Mouse (Mus musculus): ENCODE measurements around the gene Xpr1. TPM values are rescaled to one million over a fixed set of nuclear protein-coding genes. Genes with fewer than 3 reads are reported as not detected.

Xpr1 gene
- polyA plus RNA-seq, 1 experiment from 2014 or later, result 6.8 TPM

DNA sequence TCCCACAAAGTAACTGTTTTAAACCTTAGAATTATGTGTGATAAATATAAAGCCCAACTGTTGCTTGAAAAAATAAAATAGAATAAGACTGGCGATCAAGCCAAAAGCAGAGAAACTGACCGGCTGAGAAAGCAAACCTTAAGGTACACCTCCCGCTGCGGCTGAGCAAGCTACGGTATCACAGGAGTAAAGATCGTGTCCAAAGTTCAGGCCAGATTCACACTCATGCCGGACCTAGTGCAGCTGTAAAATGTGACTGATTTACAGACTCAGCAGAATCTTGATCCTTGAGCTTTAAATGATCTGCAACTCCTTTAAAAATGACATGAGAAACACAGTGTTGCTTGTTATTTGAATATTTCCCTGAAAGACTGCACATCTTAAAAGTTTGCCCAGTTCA lies 4.8 kb upstream of the Xpr1 start:
- Histone ChIP-seq H3K27me3 (replicated peaks; ENCODE audit: control insufficient read depth, insufficient read depth, low read length) (no peaks in the 10 kb centered on the region), H3K9ac (ENCODE audit: low read length) (no peak overlapping the region), H3K4me1 (replicated peaks; ENCODE audit: control insufficient read depth, insufficient read depth, low read length) (0 out of 2 replicates have a peak, but pooled peaks cover 7% of the 10 kb centered on the region), H3K9me3 (ENCODE audit: control insufficient read depth, low read length) (no peaks in the 10 kb centered on the region), H3K4me2 (ENCODE audit: low read length) (no peak overlapping the region), H3K27ac (ENCODE audit: low read depth) (no peak overlapping the region), H3K36me3 (ENCODE audit: control insufficient read depth, insufficient read depth, low read length) (no peaks in the 10 kb centered on the region), H3K4me3 (ENCODE audit: low read depth, low read length) (no peak overlapping the region)
- WGBS, result 65% methylated on average over 7 of the region's 7 CpGs
- no peak for ATAC-seq (replicated peaks; ENCODE audit: low FRiP score, low TSS enrichment, low read depth)
- no peak for DNase-seq (ENCODE audit: low spot score)

DNA sequence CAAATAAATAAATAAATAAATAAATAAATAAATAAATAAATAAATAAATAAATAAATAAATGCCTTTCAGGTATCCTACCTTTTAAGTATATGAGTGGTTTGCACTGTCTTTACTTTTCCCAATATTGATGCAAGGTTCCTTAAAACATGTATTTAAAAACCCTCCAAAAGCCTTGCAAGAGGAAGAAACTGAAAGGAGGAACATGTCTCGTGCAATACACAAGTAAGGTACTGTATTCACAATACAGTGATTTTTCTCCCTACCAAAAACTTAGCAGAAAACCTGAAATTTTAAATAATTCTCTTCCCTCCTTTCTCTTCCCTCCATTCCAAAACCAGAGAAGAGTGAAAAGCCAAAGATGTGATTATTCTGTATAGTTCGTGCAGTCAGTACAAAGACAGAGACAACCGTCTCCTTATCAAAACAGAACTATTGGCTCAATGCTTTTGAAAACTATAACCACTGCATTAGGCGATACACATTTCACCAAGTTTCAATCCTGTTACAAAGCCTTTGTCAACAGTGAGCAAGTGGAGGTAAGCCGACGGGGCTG lies 991 bp downstream of the Xpr1 start:
- Histone ChIP-seq H3K27me3 (replicated peaks; ENCODE audit: control insufficient read depth, insufficient read depth, low read length) (no peaks in the 10 kb centered on the region), H3K9me3 (ENCODE audit: control insufficient read depth, low read length) (no peaks in the 10 kb centered on the region), H3K4me2 (ENCODE audit: low read length) (peak overlapping the region; percentile 61), H3K36me3 (ENCODE audit: control insufficient read depth, insufficient read depth, low read length) (no peaks in the 10 kb centered on the region), H3K4me3 (ENCODE audit: low read depth, low read length) (peak overlapping the region; percentile 83), H3K4me1 (replicated peaks; ENCODE audit: control insufficient read depth, insufficient read depth, low read length) (peaks cover 3% of the 10 kb centered on the region; the same call in 1 of the 2 replicates), H3K27ac (ENCODE audit: low read depth) (peak overlapping the region; percentile 85), H3K9ac (ENCODE audit: low read length) (peak overlapping the region; percentile 47)
- DNase-seq (ENCODE audit: low spot score) (no peak), ATAC-seq (replicated peaks; ENCODE audit: low FRiP score, low TSS enrichment, low read depth) (no peak)
- WGBS, result 5% methylated on average over 6 of the region's 6 CpGs

DNA sequence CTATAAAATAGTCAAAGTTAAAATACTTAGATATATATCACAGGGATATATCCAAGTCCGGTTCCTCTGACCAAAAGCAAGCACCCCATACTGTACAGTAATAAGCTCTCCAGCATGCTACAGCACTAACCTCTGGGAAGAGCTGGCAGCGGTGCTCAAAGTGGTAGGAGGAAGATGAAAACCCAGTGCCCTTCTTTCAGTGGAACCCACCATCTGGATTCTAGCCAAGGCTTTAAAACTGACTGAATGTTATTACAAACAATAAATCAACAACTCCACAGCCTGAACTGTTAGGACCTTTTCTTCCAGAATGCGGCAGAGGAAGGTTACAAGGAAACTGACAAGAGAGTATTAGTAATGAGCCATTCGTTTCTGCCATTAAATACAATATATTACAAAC lies 1.8 kb downstream of the Xpr1 start:
- 42% methylated on average over 4 of the region's 4 CpGs for WGBS
- no peak overlapping the region; the same call in 1 of the 2 replicates for H3K4me3 ChIP-seq (ENCODE audit: low read depth, low read length)
- H3K4me1 ChIP-seq (replicated peaks; ENCODE audit: control insufficient read depth, insufficient read depth, low read length), result peaks cover 3% of the 10 kb centered on the region; the same call in 1 of the 2 replicates
- H3K36me3 ChIP-seq (ENCODE audit: control insufficient read depth, insufficient read depth, low read length), result no peaks in the 10 kb centered on the region
- no peaks in the 10 kb centered on the region for H3K27me3 ChIP-seq (replicated peaks; ENCODE audit: control insufficient read depth, insufficient read depth, low read length)
- no peak for DNase-seq (ENCODE audit: low spot score)
- no peak overlapping the region for H3K27ac ChIP-seq (ENCODE audit: low read depth)
- H3K9ac ChIP-seq (ENCODE audit: low read length), result no peak overlapping the region
- peak overlapping the region; percentile 61; the same call in 1 of the 2 replicates for H3K4me2 ChIP-seq (ENCODE audit: low read length)
- no peaks in the 10 kb centered on the region for H3K9me3 ChIP-seq (ENCODE audit: control insufficient read depth, low read length)
- ATAC-seq (replicated peaks; ENCODE audit: low FRiP score, low TSS enrichment, low read depth), result no peak

DNA sequence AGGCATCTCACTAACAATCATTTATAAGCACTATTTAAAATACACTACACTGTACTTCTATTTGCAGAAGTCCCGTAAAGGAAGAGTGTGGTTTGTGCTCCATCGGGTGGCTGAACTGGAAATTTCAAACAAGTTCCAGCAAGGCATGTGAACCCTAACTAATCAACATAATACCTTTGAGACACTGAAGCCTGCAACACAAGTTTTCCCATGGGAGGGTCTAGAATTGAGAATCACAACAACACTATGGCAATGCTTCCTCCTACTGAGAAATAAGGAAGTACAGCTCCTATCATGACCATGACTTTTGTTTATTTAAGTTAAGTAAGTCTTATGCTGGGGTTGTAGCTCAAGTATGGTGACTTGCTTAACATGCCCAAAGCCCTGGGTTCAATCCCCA lies 4.5 kb downstream of the Xpr1 start:
- H3K4me3 ChIP-seq (ENCODE audit: low read depth, low read length), result no peak overlapping the region
- H3K9me3 ChIP-seq (ENCODE audit: control insufficient read depth, low read length), result no peaks in the 10 kb centered on the region
- H3K27me3 ChIP-seq (replicated peaks; ENCODE audit: control insufficient read depth, insufficient read depth, low read length), result no peaks in the 10 kb centered on the region
- H3K4me1 ChIP-seq (replicated peaks; ENCODE audit: control insufficient read depth, insufficient read depth, low read length), result peaks cover 3% of the 10 kb centered on the region; the same call in 1 of the 2 replicates
- WGBS, result 87% methylated on average over 2 of the region's 2 CpGs
- no peak for DNase-seq (ENCODE audit: low spot score)
- no peak for ATAC-seq (replicated peaks; ENCODE audit: low FRiP score, low TSS enrichment, low read depth)
- H3K4me2 ChIP-seq (ENCODE audit: low read length), result no peak overlapping the region
- no peak overlapping the region for H3K27ac ChIP-seq (ENCODE audit: low read depth)
- H3K9ac ChIP-seq (ENCODE audit: low read length), result no peak overlapping the region
- no peaks in the 10 kb centered on the region for H3K36me3 ChIP-seq (ENCODE audit: control insufficient read depth, insufficient read depth, low read length)

DNA sequence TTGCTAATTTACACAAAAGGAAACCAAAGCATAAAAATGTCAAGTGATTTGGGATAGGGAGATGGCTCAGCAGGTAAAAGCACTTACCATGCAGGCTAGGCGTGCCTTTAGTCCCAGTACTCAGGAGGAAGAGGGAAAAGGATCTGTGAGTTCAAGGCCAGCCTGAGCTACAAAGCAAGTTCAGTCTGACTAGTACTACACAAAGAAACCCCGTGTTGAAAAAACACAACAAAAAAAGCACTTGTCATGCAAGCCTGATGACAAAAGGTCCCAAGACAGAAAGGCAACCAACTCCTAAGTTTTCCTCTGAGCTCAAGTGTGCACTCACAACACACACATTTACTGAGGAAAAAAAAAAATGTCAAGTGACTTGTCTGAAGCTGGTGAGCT lies 8.6 kb downstream of the Xpr1 start:
- Histone ChIP-seq H3K27ac (ENCODE audit: low read depth) (no peak overlapping the region), H3K9me3 (ENCODE audit: control insufficient read depth, low read length) (0 out of 2 replicates have a peak, but pooled peaks cover 3% of the 10 kb centered on the region), H3K9ac (ENCODE audit: low read length) (no peak overlapping the region), H3K36me3 (ENCODE audit: control insufficient read depth, insufficient read depth, low read length) (no peaks in the 10 kb centered on the region), H3K4me1 (replicated peaks; ENCODE audit: control insufficient read depth, insufficient read depth, low read length) (no peaks in the 10 kb centered on the region), H3K27me3 (replicated peaks; ENCODE audit: control insufficient read depth, insufficient read depth, low read length) (no peaks in the 10 kb centered on the region), H3K4me2 (ENCODE audit: low read length) (no peak overlapping the region), H3K4me3 (ENCODE audit: low read depth, low read length) (no peak overlapping the region)
- no peak for DNase-seq (ENCODE audit: low spot score)
- 83% methylated on average over 2 of the region's 2 CpGs for WGBS
- no peak for ATAC-seq (replicated peaks; ENCODE audit: low FRiP score, low TSS enrichment, low read depth)

DNA sequence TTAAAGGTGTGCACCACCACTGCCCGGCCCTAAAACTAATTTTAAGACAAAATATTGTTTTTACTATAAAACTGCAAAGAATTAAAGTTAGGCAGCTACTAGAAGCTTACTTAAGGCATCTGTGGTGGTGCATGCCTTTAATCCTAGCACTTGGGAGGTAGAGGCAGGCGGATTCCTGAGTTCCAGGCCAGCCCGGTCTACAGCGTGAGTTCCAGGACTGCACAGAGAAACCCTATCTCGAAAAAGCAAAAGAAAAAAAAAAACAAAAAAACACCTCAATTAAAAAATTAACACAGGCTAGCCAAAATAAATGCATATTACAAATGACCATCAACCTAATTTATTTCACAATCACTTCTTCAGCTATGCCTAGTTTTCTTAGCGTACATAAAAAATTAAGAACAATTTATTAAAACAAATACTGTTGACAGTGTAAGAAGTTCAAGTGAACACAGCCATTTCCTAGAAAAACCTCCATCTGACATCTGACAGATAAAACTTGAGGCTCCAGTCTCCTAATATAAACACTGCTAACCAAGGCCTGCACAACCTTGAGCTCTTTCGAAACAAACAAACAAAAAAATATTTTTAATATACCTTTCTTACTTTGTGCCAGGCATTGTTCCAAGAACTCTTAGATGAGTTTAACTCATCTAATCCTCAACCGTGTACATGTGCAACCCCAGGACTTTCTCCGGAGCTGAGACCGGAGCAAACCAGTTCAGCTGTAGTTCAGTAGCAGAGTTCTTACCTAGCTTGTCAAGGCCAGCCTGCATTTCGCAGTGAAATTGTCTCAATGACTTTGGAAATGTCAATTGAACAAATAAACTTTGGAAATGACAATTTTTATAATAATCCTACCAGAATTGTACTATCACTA lies 9.3 kb downstream of the Xpr1 start:
- DNase-seq (ENCODE audit: low spot score) (no peak), ATAC-seq (replicated peaks; ENCODE audit: low FRiP score, low TSS enrichment, low read depth) (no peak)
- H3K4me3 ChIP-seq (ENCODE audit: low read depth, low read length), result no peak overlapping the region
- WGBS, result 84% methylated on average over 11 of the region's 11 CpGs
- H3K9ac ChIP-seq (ENCODE audit: low read length), result no peak overlapping the region
- H3K27me3 ChIP-seq (replicated peaks; ENCODE audit: control insufficient read depth, insufficient read depth, low read length), result no peaks in the 10 kb centered on the region
- H3K4me1 ChIP-seq (replicated peaks; ENCODE audit: control insufficient read depth, insufficient read depth, low read length), result no peaks in the 10 kb centered on the region
- H3K4me2 ChIP-seq (ENCODE audit: low read length), result no peak overlapping the region
- no peak overlapping the region for H3K27ac ChIP-seq (ENCODE audit: low read depth)
- 0 out of 2 replicates have a peak, but pooled peaks cover 3% of the 10 kb centered on the region for H3K9me3 ChIP-seq (ENCODE audit: control insufficient read depth, low read length)
- H3K36me3 ChIP-seq (ENCODE audit: control insufficient read depth, insufficient read depth, low read length), result no peaks in the 10 kb centered on the region

DNA sequence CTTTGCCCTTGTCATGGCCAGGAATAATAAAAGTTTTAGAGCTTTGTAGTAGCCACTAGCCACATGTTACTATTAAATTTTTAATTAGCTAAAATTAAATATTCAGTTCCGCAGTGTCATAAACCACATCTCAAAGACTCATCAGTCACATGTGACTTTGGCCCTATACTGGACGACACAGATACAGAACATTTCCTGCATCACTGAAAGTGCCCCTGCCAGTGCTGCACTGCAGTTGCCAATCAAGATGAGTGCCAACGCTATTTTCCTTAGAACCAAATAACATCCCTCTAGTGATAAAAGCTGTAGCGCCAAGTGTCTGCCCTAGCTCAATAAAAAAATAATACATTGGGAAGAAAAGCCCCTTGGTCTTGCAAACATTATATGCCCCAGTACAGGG lies 17.2 kb downstream of the Xpr1 start:
- H3K27ac ChIP-seq (ENCODE audit: low read depth), result no peak overlapping the region
- no peaks in the 10 kb centered on the region for H3K36me3 ChIP-seq (ENCODE audit: control insufficient read depth, insufficient read depth, low read length)
- no peak overlapping the region for H3K4me2 ChIP-seq (ENCODE audit: low read length)
- no peak overlapping the region for H3K4me3 ChIP-seq (ENCODE audit: low read depth, low read length)
- H3K4me1 ChIP-seq (replicated peaks; ENCODE audit: control insufficient read depth, insufficient read depth, low read length), result no peaks in the 10 kb centered on the region
- WGBS, result 89% methylated on average over 4 of the region's 4 CpGs
- ATAC-seq (replicated peaks; ENCODE audit: low FRiP score, low TSS enrichment, low read depth) (no peak), DNase-seq (ENCODE audit: low spot score) (no peak)
- no peak overlapping the region for H3K9ac ChIP-seq (ENCODE audit: low read length)
- H3K9me3 ChIP-seq (ENCODE audit: control insufficient read depth, low read length), result 0 out of 2 replicates have a peak, but pooled peaks cover 3% of the 10 kb centered on the region
- H3K27me3 ChIP-seq (replicated peaks; ENCODE audit: control insufficient read depth, insufficient read depth, low read length), result no peaks in the 10 kb centered on the region

DNA sequence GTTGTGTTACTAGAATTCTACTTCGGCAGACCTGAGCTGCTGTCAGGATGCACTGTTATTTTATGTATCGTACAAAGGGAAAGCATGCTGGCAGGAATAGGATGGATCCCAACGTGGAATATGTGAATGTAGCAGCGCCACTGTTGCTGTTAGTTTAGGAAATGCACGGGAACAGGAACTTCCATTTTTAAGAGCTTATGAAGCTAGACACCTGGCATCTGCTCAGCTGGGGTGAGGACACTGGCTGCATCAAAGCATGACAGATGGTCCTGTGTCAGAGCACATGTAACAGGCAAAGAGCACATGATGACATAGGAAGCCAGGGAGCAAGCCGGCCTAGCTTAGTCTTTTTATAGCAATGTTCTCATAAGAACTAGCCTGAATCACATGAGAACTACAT lies 22.4 kb downstream of the Xpr1 start:
- no peak for ATAC-seq (replicated peaks; ENCODE audit: low FRiP score, low TSS enrichment, low read depth)
- H3K4me2 ChIP-seq (ENCODE audit: low read length), result no peak overlapping the region

More for the DNA sequence above, 22.4 kb downstream of the Xpr1 start:
- no peaks in the 10 kb centered on the region for H3K36me3 ChIP-seq (ENCODE audit: control insufficient read depth, insufficient read depth, low read length)
- no peaks in the 10 kb centered on the region for H3K27me3 ChIP-seq (replicated peaks; ENCODE audit: control insufficient read depth, insufficient read depth, low read length)
- DNase-seq (ENCODE audit: low spot score), result no peak
- no peak overlapping the region for H3K9ac ChIP-seq (ENCODE audit: low read length)
- H3K9me3 ChIP-seq (ENCODE audit: control insufficient read depth, low read length), result no peaks in the 10 kb centered on the region
- H3K27ac ChIP-seq (ENCODE audit: low read depth), result no peak overlapping the region
- 69% methylated on average over 6 of the region's 6 CpGs for WGBS
- no peaks in the 10 kb centered on the region for H3K4me1 ChIP-seq (replicated peaks; ENCODE audit: control insufficient read depth, insufficient read depth, low read length)
- H3K4me3 ChIP-seq (ENCODE audit: low read depth, low read length), result no peak overlapping the region
